Mouse (Mus musculus) liver, postnatal 0 days (tissue): ENCODE measurements around the gene Zfp420. TPM values are rescaled to one million over a fixed set of nuclear protein-coding genes. Genes with fewer than 3 reads are reported as not detected.

Experiments
- ATAC-seq: fragments of 200-750 bp; cut with Nextera tagmentation; 2 replicates; pipeline ENCODE4 v1.8.0; 2017; ENCODE audit warnings: mild to moderate bottlenecking, moderate library complexity
- DNase-seq: peaks from one replicate; pipeline ENCODE4 v3.0.0-alpha.2; 2016
- H3K27ac ChIP-seq: fragments of 300-500 bp; sonication (generic); 2 replicates; pipeline ENCODE4 v1.5.1; 2014; ENCODE audit warnings: antibody characterized with exemption, moderate library complexity, mild to moderate bottlenecking, low read depth
- H3K27me3 ChIP-seq: fragments of 300-500 bp; sonication (generic); 2 replicates; pipeline ENCODE4 v1.6.1; 2014; ENCODE audit warnings: low read length, control low read depth, mixed read lengths; ENCODE audit not compliant: insufficient read depth
- H3K36me3 ChIP-seq: fragments of 300-500 bp; sonication (generic); replicated peaks from 2 replicates; pipeline ENCODE4 v1.6.1; 2014; ENCODE audit warnings: mild to moderate bottlenecking, control low read depth, low read length, moderate library complexity, mixed read lengths; ENCODE audit not compliant: insufficient read depth
- H3K4me1 ChIP-seq: fragments of 300-500 bp; sonication (generic); 2 replicates; pipeline ENCODE4 v1.6.1; 2014; ENCODE audit warnings: antibody characterized with exemption, mild to moderate bottlenecking, control low read depth; ENCODE audit not compliant: insufficient read depth
- H3K4me2 ChIP-seq: fragments of 300-500 bp; sonication (generic); 2 replicates; pipeline ENCODE4 v1.6.1; 2014; ENCODE audit warnings: low read depth, mild to moderate bottlenecking, low read length, moderate library complexity, mixed read lengths
- H3K4me3 ChIP-seq: fragments of 300-500 bp; sonication (generic); 2 replicates; pipeline ENCODE4 v1.5.1; 2014; ENCODE audit warnings: low read depth, low read length
- H3K9ac ChIP-seq: fragments of 300-500 bp; sonication (generic); replicated peaks from 2 replicates; pipeline ENCODE4 v1.6.1; 2014; ENCODE audit warnings: mild to moderate bottlenecking, moderate library complexity
- H3K9me3 ChIP-seq: fragments of 300-500 bp; sonication (generic); 2 replicates; pipeline ENCODE4 v1.6.1; 2016; ENCODE audit warnings: mild to moderate bottlenecking, control low read depth, low read length, mixed read lengths
- CTCF ChIP-seq: sonication (generic); IDR thresholded peaks from 2 replicates; pipeline ENCODE4 v1.5.1; 2016; ENCODE audit warnings: antibody characterized with exemption, low read depth
- EP300 ChIP-seq: IDR thresholded peaks from 2 replicates; pipeline ENCODE4 v1.6.1; 2016; ENCODE audit warnings: antibody characterized with exemption, low read depth, mild to moderate bottlenecking
- WGBS: fragments of 180-500 bp; shearing (Covaris S2); extraction: QIAGEN DNeasy Blood & Tissue Kit; methylation state at CpG from one replicate; pipeline ENCODE4 v1.1.7; 2014; ENCODE audit not compliant: insufficient replicate concordance; 5-methylcytosine and 5-hydroxymethylcytosine counted together
- polyA plus RNA-seq: library from polyadenylated mRNA; unstranded; fragments of >200 nt; fragmentation: Nextera tagmentation; extraction: Ambion mirVana; gene quantifications from 2 replicates; pipeline ENCODE4 v1.2.1, GENCODE M21; 2015

The Zfp420 gene
- polyA plus RNA-seq, 1 experiment from 2014 or later: 0.87 TPM

- Histone ChIP-seq H3K9me3 (peaks cover 40% of the 10 kb centered on the region), H3K27me3 (no peaks in the 10 kb centered on the region), H3K4me1 (no peaks in the 10 kb centered on the region), H3K4me3 (no peak overlapping the region), H3K4me2 (no peak overlapping the region), H3K27ac (no peak overlapping the region), H3K9ac (no peak overlapping the region), H3K36me3 (peaks cover 23% of the 10 kb centered on the region)
- DNase-seq (no peak), ATAC-seq (no peak)
- WGBS: 85% methylated on average over 7 of the region's 7 CpGs
- TF ChIP-seq EP300 (no peak), CTCF (no peak)
These were observed 30.7 kb downstream of the Zfp420 start for GRCm38 (mm10) chr7:29890501-29890900.

- TF ChIP-seq EP300: no peak
- TF ChIP-seq CTCF: no peak
- Histone ChIP-seq H3K4me1 (no peaks in the 10 kb centered on the region), H3K27ac (no peak overlapping the region), H3K4me2 (no peak overlapping the region), H3K9me3 (peaks cover 37% of the 10 kb centered on the region), H3K27me3 (no peaks in the 10 kb centered on the region), H3K4me3 (no peak overlapping the region), H3K9ac (no peak overlapping the region), H3K36me3 (peaks cover 38% of the 10 kb centered on the region)
- DNase-seq: no peak
- no peak for ATAC-seq
- 95% methylated on average over 4 of the region's 4 CpGs for whole genome bisulfite sequencing
These were observed 33.0 kb downstream of the Zfp420 start for GRCm38 (mm10) chr7:29892756-29893155.

DNA sequence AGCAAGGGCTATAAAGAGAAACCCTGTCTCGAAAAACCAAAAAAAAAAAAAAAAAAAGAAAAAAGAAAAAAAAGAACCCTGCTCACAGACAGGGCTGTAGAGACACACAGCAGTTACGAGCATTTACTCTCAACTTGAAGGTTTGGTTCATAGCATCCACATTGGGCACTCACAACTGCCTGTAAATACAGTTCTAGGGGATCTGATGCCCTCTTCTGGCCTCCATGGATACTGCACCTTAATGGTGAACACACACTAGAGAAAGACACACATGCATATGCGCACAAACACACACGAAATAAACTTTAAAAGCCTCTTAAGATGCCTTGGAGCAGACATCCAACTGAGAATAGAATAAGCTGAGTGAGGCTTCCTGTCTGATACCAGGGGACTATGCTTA is 38.6 kb downstream of the Zfp420 start:
- H3K27me3 ChIP-seq: no peaks in the 10 kb centered on the region
- no peaks in the 10 kb centered on the region for H3K4me1 ChIP-seq
- H3K4me2 ChIP-seq: no peak overlapping the region
- H3K4me3 ChIP-seq: no peak overlapping the region
- H3K36me3 ChIP-seq: peaks cover 58% of the 10 kb centered on the region
- no peak overlapping the region for H3K9ac ChIP-seq
- no peak overlapping the region for H3K27ac ChIP-seq
- no peak for DNase-seq
- no peak for ATAC-seq
- TF ChIP-seq EP300: no peak
- TF ChIP-seq CTCF: peak; percentile 17; the same call in 1 of the 2 replicates
- peaks cover 32% of the 10 kb centered on the region for H3K9me3 ChIP-seq
- 85% methylated on average over 4 of the region's 4 CpGs for WGBS

DNA sequence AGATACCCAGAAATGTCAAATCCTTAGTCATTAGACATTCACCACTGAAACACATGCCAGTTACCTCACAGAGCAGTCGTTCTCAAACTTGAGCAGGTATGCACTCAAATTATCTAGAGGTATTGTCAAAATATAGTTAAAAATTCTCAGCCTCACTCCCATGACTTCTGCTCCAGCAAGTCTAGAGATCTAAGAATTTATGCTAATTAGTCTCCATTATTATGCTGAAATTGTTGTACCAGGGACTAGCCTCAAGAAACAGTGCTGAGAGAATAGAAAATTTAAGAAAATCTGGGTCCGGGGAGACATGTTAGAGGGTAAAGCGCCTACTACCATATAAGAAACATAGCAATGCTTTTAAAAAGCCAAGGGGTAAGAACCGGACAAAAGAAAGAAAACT is 44.3 kb downstream of the Zfp420 start:
- Histone ChIP-seq H3K4me1 (0 out of 2 replicates have a peak, but pooled peaks cover 3% of the 10 kb centered on the region), H3K36me3 (peaks cover 17% of the 10 kb centered on the region), H3K27ac (no peak overlapping the region), H3K9ac (no peak overlapping the region), H3K27me3 (no peaks in the 10 kb centered on the region), H3K4me3 (no peak overlapping the region), H3K4me2 (no peak overlapping the region), H3K9me3 (no peaks in the 10 kb centered on the region)
- ATAC-seq (no peak), DNase-seq (no peak)
- 86% methylated on average over 4 of the region's 4 CpGs for WGBS
- no peak for TF ChIP-seq CTCF
- TF ChIP-seq EP300: no peak

- peaks cover 8% of the 10 kb centered on the region; the same call in 1 of the 2 replicates for H3K36me3 ChIP-seq
- H3K9me3 ChIP-seq: no peaks in the 10 kb centered on the region
- peak within 1 kb of the TSS; percentile 89 for H3K4me2 ChIP-seq
- no peaks in the 10 kb centered on the region for H3K27me3 ChIP-seq
- H3K4me3 ChIP-seq: peak within 1 kb of the TSS; percentile 69
- peak; percentile 84 for DNase-seq
- peak; percentile 80 for ATAC-seq
- WGBS: under 1% methylated on average over 22 of the region's 22 CpGs
- peak within 1 kb of the TSS; percentile 92 for H3K27ac ChIP-seq
- 0 out of 2 replicates have a peak, but pooled peaks cover 3% of the 10 kb centered on the region for H3K4me1 ChIP-seq
- peak within 1 kb of the TSS; percentile 62 for H3K9ac ChIP-seq
- TF ChIP-seq CTCF: no peak
- peak; percentile 63; the same call in 1 of the 2 replicates for TF ChIP-seq EP300
These were observed 46.3 kb downstream of the Zfp420 start, which contains the start of gene Zfp27 for GRCm38 (mm10) chr7:29905966-29906681. TSS of gene Zfp27 (minus strand) at chr7:29906572.

- Histone ChIP-seq H3K27me3 (no peaks in the 10 kb centered on the region), H3K4me3 (peak overlapping the region; percentile 69), H3K9me3 (no peaks in the 10 kb centered on the region), H3K4me1 (0 out of 2 replicates have a peak, but pooled peaks cover 3% of the 10 kb centered on the region), H3K9ac (no peak overlapping the region), H3K4me2 (peak overlapping the region; percentile 89), H3K36me3 (peaks cover 4% of the 10 kb centered on the region; the same call in 1 of the 2 replicates), H3K27ac (peak overlapping the region; percentile 92; the same call in 1 of the 2 replicates)
- ATAC-seq: no peak
- no peak for DNase-seq
- WGBS: 31% methylated on average over 8 of the region's 8 CpGs
- no peak for TF ChIP-seq CTCF
- TF ChIP-seq EP300: no peak
These were observed 46.9 kb downstream of the Zfp420 start for GRCm38 (mm10) chr7:29906682-29907058.
